12 mouse cellular contexts compared by ENCODE assay signal in the genomic region with DNA sequence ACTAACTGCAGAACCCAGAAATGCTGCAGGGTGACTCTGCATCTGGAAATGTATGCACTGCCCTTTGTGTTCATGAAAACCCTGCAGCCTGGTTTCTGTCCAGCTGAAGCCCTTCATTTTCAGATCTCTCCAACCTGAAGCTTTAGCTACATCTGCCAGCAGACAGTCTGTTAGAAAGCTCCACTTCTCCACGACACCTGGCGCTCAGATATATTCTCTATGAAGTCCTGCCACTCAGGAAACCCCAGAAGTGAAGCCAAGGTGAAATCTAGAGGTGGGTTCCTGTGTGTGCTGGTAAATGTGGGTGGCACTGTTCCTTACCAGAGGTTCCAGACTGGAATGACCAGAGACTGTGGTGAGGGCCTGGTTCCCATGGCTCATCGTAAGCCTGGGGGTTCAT.
DNase-seq lines count a peak whose midpoint lies in the region; ATAC-seq and TF ChIP-seq lines count a peak whose summit lies in the region.
"Had no signal": no experiment of that assay in that cellular context is flagged by ENCODE, and none has a peak within 500 bp of the region (broad histone marks: within the 10 kb centered on the region; RNA-seq: fewer than 3 reads in every experiment).

No protein-coding gene starts in this region.

- TF ChIP-seq CTCF in gastrocnemius, adult 2 months (IDR thresholded peaks at IDR 0.05) = no peak
- no peak for TF ChIP-seq CTCF in intestine, postnatal 0 days (IDR thresholded peaks at IDR 0.05; ENCODE audit: low read depth)
- no peak for TF ChIP-seq CTCF in forebrain, postnatal 0 days (IDR thresholded peaks at IDR 0.05; ENCODE audit: low read depth)

- WGBS in intestine, postnatal 0 days = 88% methylated on average over 3 of the region's 3 CpGs
- WGBS in intestine, embryonic 16.5 days = 92% methylated on average over 3 of the region's 3 CpGs
- WGBS in limb, embryonic 14.5 days = 92% methylated on average over 3 of the region's 3 CpGs
- WGBS in forebrain, postnatal 0 days = 95% methylated on average over 3 of the region's 3 CpGs

- no peaks in the 10 kb centered on the region for H3K9me3 ChIP-seq in intestine, postnatal 0 days (ENCODE audit: control insufficient read depth)
- no peaks in the 10 kb centered on the region for H3K9me3 ChIP-seq in intestine, embryonic 16.5 days (ENCODE audit: control insufficient read depth, low read length)
- no peaks in the 10 kb centered on the region; the same call in 1 of the 2 replicates for H3K9me3 ChIP-seq in limb, embryonic 14.5 days (ENCODE audit: control insufficient read depth, low read length)
- no peaks in the 10 kb centered on the region for H3K9me3 ChIP-seq in forebrain, postnatal 0 days (ENCODE audit: low read length)
- H3K9me3 ChIP-seq: forebrain, embryonic 10.5 days; hindbrain, embryonic 15.5 days; limb, embryonic 12.5 days; midbrain, embryonic 13.5 days had no signal

- intact Hi-C loops in gastrocnemius, adult 2 months (cut with DNase I) = no loop called here

- no peaks in the 10 kb centered on the region for H3K27me3 ChIP-seq in intestine, postnatal 0 days (replicated peaks; ENCODE audit: control insufficient read depth, insufficient read depth, low read length)
- H3K27me3 ChIP-seq in intestine, embryonic 16.5 days (replicated peaks; ENCODE audit: control insufficient read depth, insufficient read depth, low read length) = no peaks in the 10 kb centered on the region
- no peaks in the 10 kb centered on the region for H3K27me3 ChIP-seq in limb, embryonic 14.5 days (ENCODE audit: control insufficient read depth, insufficient read depth, low read length)
- no peaks in the 10 kb centered on the region for H3K27me3 ChIP-seq in forebrain, postnatal 0 days (ENCODE audit: insufficient read depth, low read length)
- H3K27me3 ChIP-seq: hindbrain, embryonic 15.5 days; limb, embryonic 12.5 days; midbrain, embryonic 13.5 days had no signal

- H3K9ac ChIP-seq in intestine, postnatal 0 days (ENCODE audit: low read depth, low read length) = no peak overlapping the region
- H3K9ac ChIP-seq in intestine, embryonic 16.5 days (ENCODE audit: low read depth, low read length) = no peak overlapping the region
- H3K9ac ChIP-seq in limb, embryonic 14.5 days (ENCODE audit: low read depth, low read length, severe bottlenecking) = no peak overlapping the region
- no peak overlapping the region for H3K9ac ChIP-seq in forebrain, postnatal 0 days
- H3K9ac ChIP-seq: hindbrain, embryonic 15.5 days; limb, embryonic 12.5 days; midbrain, embryonic 13.5 days had no signal

- peak overlapping the region; percentile 46 for H3K4me3 ChIP-seq in gastrocnemius, adult 2 months
- H3K4me3 ChIP-seq in intestine, postnatal 0 days (ENCODE audit: low read depth, low read length) = no peak overlapping the region
- H3K4me3 ChIP-seq in intestine, embryonic 16.5 days (ENCODE audit: low read length) = no peak overlapping the region
- H3K4me3 ChIP-seq in limb, embryonic 14.5 days (replicated peaks; ENCODE audit: low read length) = no peak overlapping the region
- H3K4me3 ChIP-seq in forebrain, postnatal 0 days (ENCODE audit: low read depth, low read length) = no peak overlapping the region
- H3K4me3 ChIP-seq: forebrain, embryonic 10.5 days; hindbrain, embryonic 15.5 days; limb, embryonic 12.5 days; midbrain, embryonic 13.5 days had no signal

- no peak for TF ChIP-seq POLR2A in limb, embryonic 14.5 days (IDR thresholded peaks at IDR 0.05; ENCODE audit: borderline replicate concordance, extremely low read depth, insufficient read depth, insufficient read length)

- H3K27ac ChIP-seq in gastrocnemius, adult 2 months = peak overlapping the region; percentile 94
- H3K27ac ChIP-seq in intestine, postnatal 0 days (ENCODE audit: low read depth, low read length) = 0 out of 2 replicates have a peak overlapping the region, but pooled peaks have one; percentile 87
- no peak overlapping the region for H3K27ac ChIP-seq in intestine, embryonic 16.5 days (ENCODE audit: low read length)
- H3K27ac ChIP-seq in limb, embryonic 14.5 days (replicated peaks; ENCODE audit: low read depth, low read length) = 0 out of 2 replicates have a peak overlapping the region, but pooled peaks have one; percentile 52
- H3K27ac ChIP-seq in forebrain, postnatal 0 days (ENCODE audit: low read depth, low read length) = no peak overlapping the region

- no peak for DNase-seq in gastrocnemius, adult 2 months
- no peak for DNase-seq in gastrocnemius, postnatal 25 days
- no peak for DNase-seq in limb, embryonic 14.5 days (ENCODE audit: low spot score)
- DNase-seq in forebrain, postnatal 0 days = no peak
- DNase-seq in spleen, postnatal 4 days (ENCODE audit: low spot score in 2 of 2) = no peak

- H3K4me1 ChIP-seq in intestine, postnatal 0 days (replicated peaks; ENCODE audit: control insufficient read depth, insufficient read depth, low read length) = peaks cover 17% of the 10 kb centered on the region
- H3K4me1 ChIP-seq in intestine, embryonic 16.5 days (ENCODE audit: control insufficient read depth, insufficient read depth, low read length) = peaks cover 45% of the 10 kb centered on the region
- peaks cover 57% of the 10 kb centered on the region for H3K4me1 ChIP-seq in limb, embryonic 14.5 days (ENCODE audit: control insufficient read depth, insufficient read depth, low read length)
- peaks cover 13% of the 10 kb centered on the region for H3K4me1 ChIP-seq in forebrain, postnatal 0 days (ENCODE audit: insufficient read depth)

- H3K4me2 ChIP-seq in intestine, postnatal 0 days (replicated peaks; ENCODE audit: low read depth) = no peak overlapping the region
- H3K4me2 ChIP-seq in intestine, embryonic 16.5 days (ENCODE audit: low read depth, low read length) = no peak overlapping the region
- H3K4me2 ChIP-seq in limb, embryonic 14.5 days (replicated peaks; ENCODE audit: low read depth, low read length, severe bottlenecking) = no peak overlapping the region
- H3K4me2 ChIP-seq in forebrain, postnatal 0 days (ENCODE audit: low read depth) = no peak overlapping the region
- H3K4me2 ChIP-seq: hindbrain, embryonic 15.5 days; limb, embryonic 12.5 days; midbrain, embryonic 13.5 days had no signal

- peaks cover 11% of the 10 kb centered on the region; the same call in 1 of the 2 replicates for H3K36me3 ChIP-seq in intestine, postnatal 0 days (ENCODE audit: control insufficient read depth, insufficient read depth)
- H3K36me3 ChIP-seq in intestine, embryonic 16.5 days (ENCODE audit: control insufficient read depth, insufficient read depth, low read length) = 0 out of 2 replicates have a peak, but pooled peaks cover 4% of the 10 kb centered on the region
- H3K36me3 ChIP-seq in limb, embryonic 14.5 days (ENCODE audit: control insufficient read depth, insufficient read depth, low read length) = peaks cover 57% of the 10 kb centered on the region
- no peaks in the 10 kb centered on the region for H3K36me3 ChIP-seq in forebrain, postnatal 0 days (ENCODE audit: insufficient read depth)
- H3K36me3 ChIP-seq: hindbrain, embryonic 15.5 days had no signal

- ATAC-seq in intestine, postnatal 0 days = no peak
- no peak for ATAC-seq in intestine, embryonic 16.5 days
- ATAC-seq in CD4-positive, CD25-positive, alpha-beta regulatory T cell, adult 4 months = peak; percentile 12
- ATAC-seq in limb, embryonic 14.5 days (ENCODE audit: low FRiP score, low read depth) = no peak
- no peak for ATAC-seq in forebrain, postnatal 0 days

Comparison
In these comparisons a context has a peak if more than half of its experiments do, and no peak if none do; other contexts are left out.
1. H3K27ac ChIP-seq: peak in gastrocnemius, adult 2 months (single experiment), intestine, postnatal 0 days (single experiment) and limb, embryonic 14.5 days (single experiment); none in intestine, embryonic 16.5 days (single experiment) and forebrain, postnatal 0 days (single experiment).